Mouse (Mus musculus): ENCODE data around the gene Dusp9.

Dusp9 gene

DNA sequence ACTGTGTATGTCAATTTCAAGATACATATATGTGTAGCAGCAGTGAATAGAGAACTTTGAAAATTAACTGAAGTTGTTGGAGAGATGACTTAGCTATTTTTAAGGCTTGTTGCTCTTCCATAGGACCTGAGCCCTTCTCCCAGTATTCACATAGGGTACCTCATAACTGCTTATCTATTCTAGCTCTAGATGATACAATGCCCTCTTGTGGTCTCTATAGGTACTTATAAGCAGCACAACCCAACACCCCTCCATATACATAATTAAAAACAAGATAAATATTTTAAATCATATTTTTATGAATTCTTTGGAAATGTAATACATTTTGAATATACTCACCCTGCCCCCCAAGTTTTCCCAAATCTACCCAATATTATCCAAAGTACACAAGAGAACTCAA, 23.9 kb downstream of the Dusp9 start:
- DNase-seq (ENCODE audit: low read depth): peak; percentile 44

- peak; percentile 31 for DNase-seq (ENCODE audit: low read depth)
Observed at GRCm38 (mm10) chrX:73672031-73672431, 32.8 kb downstream of the Dusp9 start.

- no peak for DNase-seq (ENCODE audit: low read depth)
Observed at GRCm38 (mm10) chrX:73672879-73673618, 33.8 kb downstream of the Dusp9 start, which contains the start of gene Slc6a8. Gene Slc6a8 (plus strand): TSS chrX:73673150.

DNA sequence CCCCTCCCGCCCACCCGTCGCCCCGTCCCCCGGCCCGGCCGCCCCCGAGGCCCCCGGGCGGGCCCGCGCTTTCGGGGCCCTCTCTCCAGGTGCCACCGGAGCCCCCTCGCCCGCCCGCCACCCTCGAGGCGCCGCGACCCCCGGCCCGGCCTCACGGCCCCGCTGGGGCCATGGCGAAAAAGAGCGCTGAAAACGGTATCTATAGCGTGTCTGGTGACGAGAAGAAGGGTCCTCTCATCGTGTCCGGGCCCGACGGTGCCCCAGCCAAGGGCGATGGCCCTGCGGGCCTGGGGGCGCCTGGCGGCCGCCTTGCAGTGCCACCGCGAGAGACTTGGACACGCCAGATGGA, 34.4 kb downstream of the Dusp9 start:
- no peak for DNase-seq (ENCODE audit: low read depth)

DNA sequence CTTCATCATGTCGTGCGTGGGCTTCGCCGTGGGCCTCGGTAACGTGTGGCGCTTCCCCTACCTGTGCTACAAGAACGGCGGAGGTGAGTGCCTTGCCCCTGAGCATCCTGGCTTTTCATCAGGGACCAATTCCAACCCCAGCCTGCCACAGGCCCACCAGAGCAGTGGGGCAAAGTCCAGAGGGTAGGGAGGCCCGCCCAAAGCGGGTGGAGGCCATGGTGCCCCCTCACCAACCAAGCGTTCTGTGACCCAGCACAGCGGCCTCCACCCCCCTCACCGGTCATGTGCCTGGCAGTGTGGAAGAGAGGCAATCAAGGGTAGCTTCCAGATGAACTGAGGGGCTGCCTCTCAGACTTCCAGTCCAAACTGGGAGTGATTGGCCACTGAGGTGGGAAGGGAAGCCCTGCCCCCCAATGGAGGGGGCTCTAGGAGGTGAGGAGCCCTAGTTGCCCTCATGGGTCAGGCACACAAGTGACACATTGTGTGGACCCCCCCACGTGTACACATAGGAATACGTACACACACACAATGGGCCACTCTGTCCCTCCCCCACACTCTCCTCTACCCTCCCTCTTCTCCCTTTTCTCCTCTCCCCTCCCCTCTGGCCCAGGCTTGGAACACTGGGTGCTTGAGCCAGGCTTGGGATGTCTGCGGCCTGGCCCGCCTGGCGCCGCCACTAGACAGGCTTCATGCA, 34.9 kb downstream of the Dusp9 start:
- no peak for DNase-seq (ENCODE audit: low read depth)

GRCm38 (mm10) chrX:73675231-73675630, 36.0 kb downstream of the Dusp9 start:
- DNase-seq (ENCODE audit: low read depth): no peak

DNA sequence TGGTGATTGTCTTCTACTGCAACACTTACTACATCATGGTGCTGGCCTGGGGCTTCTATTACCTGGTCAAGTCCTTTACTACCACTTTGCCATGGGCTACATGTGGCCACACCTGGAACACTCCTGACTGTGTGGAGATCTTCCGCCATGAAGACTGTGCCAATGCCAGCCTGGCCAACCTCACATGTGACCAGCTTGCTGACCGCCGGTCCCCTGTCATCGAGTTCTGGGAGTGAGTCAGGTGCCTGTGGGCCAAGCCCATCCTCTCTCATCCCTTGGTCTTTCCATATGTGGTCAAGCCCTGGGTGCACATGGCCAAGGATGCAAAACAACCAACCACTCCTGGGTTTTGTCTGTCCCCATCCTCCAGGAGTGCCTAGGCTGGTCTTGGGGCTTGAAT, 37.4 kb downstream of the Dusp9 start:
- DNase-seq (ENCODE audit: low read depth): no peak

- DNase-seq (ENCODE audit: low read depth): no peak
Observed at GRCm38 (mm10) chrX:73684156-73684555, 44.9 kb downstream of the Dusp9 start.

DNA sequence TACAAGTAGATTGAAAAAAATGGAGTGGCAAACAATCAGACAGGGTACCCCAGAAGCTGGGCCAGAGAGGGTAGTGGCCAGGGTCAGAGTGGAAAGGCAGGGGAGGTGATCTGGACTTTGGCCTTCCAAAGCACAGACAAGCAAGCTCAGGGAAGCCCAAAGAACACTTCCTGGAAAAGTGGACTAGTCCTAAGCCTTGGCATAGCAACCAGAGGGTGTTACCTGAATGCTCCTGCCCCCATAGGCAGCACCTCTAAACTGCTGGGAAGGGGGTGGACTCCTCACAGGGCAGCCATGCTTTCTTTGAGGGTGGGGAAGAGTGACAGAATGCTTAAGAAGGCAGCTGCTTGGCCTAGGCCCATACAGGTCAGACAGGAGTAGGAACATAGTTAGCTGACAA, 45.8 kb downstream of the Dusp9 start:
- DNase-seq (ENCODE audit: low read depth): no peak

- DNase-seq (ENCODE audit: low read depth): no peak
Observed at GRCm38 (mm10) chrX:73685629-73686028, 46.4 kb downstream of the Dusp9 start.

DNA sequence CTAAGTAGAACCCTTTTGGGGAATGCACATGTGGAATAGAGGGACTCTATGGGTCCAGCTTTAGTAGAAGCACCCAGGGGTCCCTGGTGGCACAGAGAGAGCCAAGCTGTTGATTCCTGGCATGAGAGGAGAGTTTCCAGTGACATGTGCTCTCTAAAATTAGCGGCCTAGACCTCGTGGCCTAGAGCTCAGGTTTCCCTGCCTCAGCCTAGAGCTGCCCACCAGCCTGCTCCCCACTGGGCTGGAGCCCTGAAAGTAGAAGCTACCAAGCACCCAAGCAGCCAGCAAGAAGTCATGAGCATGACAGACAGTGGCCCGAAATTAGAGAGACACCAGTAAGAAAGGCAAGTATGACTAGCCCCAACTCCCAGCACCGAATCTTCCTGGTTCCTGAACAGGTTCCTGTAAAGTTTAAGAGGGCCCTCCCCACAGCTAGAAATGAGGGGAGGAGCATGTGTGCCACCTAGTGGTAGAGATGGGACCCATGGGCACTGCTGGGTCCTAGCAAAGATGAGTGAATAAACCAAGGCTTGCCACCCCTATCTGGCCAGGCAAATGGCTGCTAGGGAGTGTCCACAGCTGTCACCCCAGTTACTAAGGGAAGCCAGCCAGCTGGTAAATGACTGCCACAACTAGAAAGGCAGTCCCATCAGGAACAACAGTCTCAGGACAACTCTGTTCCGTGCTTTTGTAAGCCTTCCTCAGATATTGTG, 51.9 kb downstream of the Dusp9 start:
- peak; percentile 64 for DNase-seq (ENCODE audit: low read depth)
